In the genomic region with DNA sequence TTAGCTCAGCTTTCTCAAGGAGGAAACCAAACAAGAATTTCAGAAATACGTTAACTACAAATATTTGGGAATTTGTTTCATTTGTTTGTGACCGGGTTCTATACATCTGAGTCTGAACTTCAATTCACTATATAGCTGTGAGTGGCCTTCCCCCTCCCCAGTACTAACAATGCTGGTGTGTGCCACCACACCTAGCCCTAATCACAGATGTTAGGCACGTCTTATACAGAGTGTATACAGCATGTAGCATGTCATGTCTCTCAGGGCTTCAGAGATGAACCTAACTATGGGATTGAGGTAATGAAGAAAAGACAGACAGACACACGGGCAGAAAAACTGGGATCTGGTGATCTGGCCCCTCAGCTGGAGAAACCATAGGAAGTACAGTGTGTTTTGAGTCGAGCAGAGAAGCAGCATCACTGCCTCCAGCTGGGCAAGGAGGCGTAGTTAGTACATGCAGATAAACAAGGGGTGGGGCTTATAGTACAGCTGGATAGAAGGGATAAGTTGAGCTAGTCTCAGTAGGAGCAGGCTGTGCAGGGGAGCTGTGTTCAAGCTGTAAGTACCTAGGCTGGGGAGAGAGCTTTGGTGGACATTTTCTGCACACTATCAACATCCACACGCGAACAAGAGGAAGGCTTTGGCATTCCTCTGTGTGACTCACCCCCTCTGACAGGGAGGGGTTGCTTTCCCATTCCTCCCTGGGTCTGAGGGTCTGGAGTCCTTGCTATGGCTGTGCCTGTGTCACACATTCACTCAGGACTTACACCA, we compare ENCODE assay signal across 8 mouse cellular contexts. TPM values are rescaled to one million over a fixed set of nuclear protein-coding genes. Genes with fewer than 3 reads are reported as not detected.
DNase-seq lines count a peak whose midpoint lies in the region; ATAC-seq lines count a peak whose summit lies in the region.

No protein-coding gene starts in this region.

- H3K27me3 ChIP-seq in heart, embryonic 13.5 days (replicated peaks) = no peaks in the 10 kb centered on the region
- H3K27me3 ChIP-seq in liver, embryonic 12.5 days (replicated peaks) = no peaks in the 10 kb centered on the region

- peak overlapping the region; percentile 45 for H3K4me2 ChIP-seq in heart, embryonic 13.5 days
- H3K4me2 ChIP-seq in liver, embryonic 12.5 days = peak overlapping the region; percentile 69

- H3K36me3 ChIP-seq in heart, embryonic 13.5 days = no peaks in the 10 kb centered on the region
- H3K36me3 ChIP-seq in liver, embryonic 12.5 days = peaks cover 5% of the 10 kb centered on the region; the same call in 1 of the 2 replicates

- peaks cover 4% of the 10 kb centered on the region; the same call in 1 of the 2 replicates for H3K9me3 ChIP-seq in heart, embryonic 13.5 days
- peaks cover 5% of the 10 kb centered on the region for H3K9me3 ChIP-seq in liver, embryonic 12.5 days (replicated peaks)

- H3K9ac ChIP-seq in heart, embryonic 13.5 days = peak overlapping the region; percentile 54; the same call in 1 of the 2 replicates
- peak overlapping the region; percentile 67 for H3K9ac ChIP-seq in liver, embryonic 12.5 days

- peaks cover 42% of the 10 kb centered on the region for H3K4me1 ChIP-seq in heart, embryonic 13.5 days
- peaks cover 34% of the 10 kb centered on the region for H3K4me1 ChIP-seq in liver, embryonic 12.5 days

- peak; percentile 52; the same call in 1 of the 2 replicates for ATAC-seq in heart, embryonic 13.5 days (ENCODE audit: extremely low read depth, insufficient number of reproducible peaks, low FRiP score, low TSS enrichment)
- ATAC-seq in liver, embryonic 12.5 days = peak; percentile 100

- H3K4me3 ChIP-seq in heart, embryonic 13.5 days = no peak overlapping the region
- peak overlapping the region; percentile 43 for H3K4me3 ChIP-seq in liver, embryonic 12.5 days

- peak overlapping the region; percentile 69 for H3K27ac ChIP-seq in heart, embryonic 13.5 days (replicated peaks)
- H3K27ac ChIP-seq in liver, embryonic 12.5 days = peak overlapping the region; percentile 97

- DNase-seq in heart, postnatal 36 days = no peak
- DNase-seq in 3T3-L1 (ENCODE audit: low read depth, low spot score) (peak; percentile 72), NIH3T3 (ENCODE audit: low read depth) (peak; percentile 66)
- no peak for DNase-seq in layer of hippocampus, adult 8-10 months (ENCODE audit: low spot score in 2 of 2)
- no peak for DNase-seq in right cerebral cortex, postnatal 25 days
- DNase-seq in thymus, postnatal 25 days = no peak

- intact Hi-C loops in heart, postnatal 36 days (cut with DNase I) = no loop called here

- 34% methylated on average over 8 of the region's 8 CpGs for WGBS in heart, embryonic 13.5 days
- 35% methylated on average over 8 of the region's 8 CpGs for WGBS in liver, embryonic 12.5 days (ENCODE audit: insufficient replicate concordance)

RNA-seq across cellular contexts. Expression of a gene that starts 8.1 kb away (rescaled TPM):
- polyA plus RNA-seq in heart, embryonic 13.5 days (2015; fragmentation: Nextera tagmentation; extraction: Ambion mirVana) = 37.3 and 40.0 TPM in 2 replicates
- total RNA-seq in heart, postnatal 36 days (2021) = 100 to 1,000 TPM; 101 to 107 TPM
- 27.3 and 28.3 TPM in 2 replicates for polyA plus RNA-seq in liver, embryonic 12.5 days (2016; fragmentation: Nextera tagmentation; extraction: Ambion mirVana)
- 10 to 100 TPM; 80.3 to 93.2 (median 92.0) TPM for total RNA-seq in layer of hippocampus, adult 8-10 months (2022)

RNA-seq across cellular contexts. Expression of a gene that starts 9.0 kb away (rescaled TPM):
- 27.6 and 35.2 TPM in 2 replicates for polyA plus RNA-seq in heart, embryonic 13.5 days (2015; fragmentation: Nextera tagmentation; extraction: Ambion mirVana)
- 10 to 100 TPM; 52.6 to 57.2 TPM for total RNA-seq in heart, postnatal 36 days (2021)
- polyA plus RNA-seq in liver, embryonic 12.5 days (2016; fragmentation: Nextera tagmentation; extraction: Ambion mirVana) = 17.2 and 17.7 TPM in 2 replicates
- 10 to 100 TPM; 45.5 to 50.6 (median 49.5) TPM for total RNA-seq in layer of hippocampus, adult 8-10 months (2022)

Comparison
In these comparisons a context has a peak if more than half of its experiments do, and no peak if none do; other contexts are left out.
1. DNase-seq: peak in 3T3-L1 (single experiment) and NIH3T3 (single experiment); none in heart, postnatal 36 days (0 of 2), layer of hippocampus, adult 8-10 months (0 of 2), right cerebral cortex, postnatal 25 days (single experiment) and thymus, postnatal 25 days (single experiment).